Mouse (Mus musculus): Measurements from ENCODE around the gene Timeless. TPM values are rescaled to one million over a fixed set of nuclear protein-coding genes. Genes with fewer than 3 reads are reported as not detected.

Gene Timeless
- total RNA-seq, 1 experiment from 2014 or later: 16.5 TPM

DNA sequence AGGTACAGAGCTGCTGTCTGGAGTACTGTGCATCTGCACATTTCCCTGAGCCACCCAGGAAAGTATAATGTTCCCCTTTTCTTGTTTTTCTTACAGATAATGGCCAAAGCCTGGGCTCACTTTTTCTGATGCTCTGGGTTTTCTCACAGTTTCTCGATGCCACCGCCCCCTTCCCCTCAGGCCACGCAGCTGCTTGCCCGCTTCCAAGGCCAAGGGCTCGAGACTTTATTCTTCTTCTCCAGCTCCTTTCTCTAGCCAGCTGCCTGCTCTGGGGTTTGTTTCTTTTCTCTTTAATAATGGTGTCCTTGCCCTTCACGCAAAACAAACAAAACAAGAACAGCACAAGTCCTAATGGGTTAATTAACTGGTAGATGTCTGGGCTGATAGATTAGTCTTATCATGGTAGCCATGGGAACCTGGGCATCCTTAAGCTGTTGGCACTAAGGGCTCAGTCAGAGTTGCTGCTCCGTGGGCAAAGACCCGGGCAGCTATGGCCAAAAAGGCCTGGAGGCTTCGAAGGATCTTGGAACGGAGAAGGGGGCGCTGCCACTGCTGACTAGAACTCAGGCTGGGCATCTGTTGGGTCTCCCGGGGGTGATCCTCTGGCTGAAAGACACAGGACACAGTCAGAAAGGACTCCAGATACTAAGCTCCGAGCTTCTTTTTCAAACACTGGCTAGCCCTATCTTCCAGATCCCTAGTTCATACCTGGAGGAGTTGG lies 64.7 kb downstream of the Timeless start:
- no peak for DNase-seq

DNA sequence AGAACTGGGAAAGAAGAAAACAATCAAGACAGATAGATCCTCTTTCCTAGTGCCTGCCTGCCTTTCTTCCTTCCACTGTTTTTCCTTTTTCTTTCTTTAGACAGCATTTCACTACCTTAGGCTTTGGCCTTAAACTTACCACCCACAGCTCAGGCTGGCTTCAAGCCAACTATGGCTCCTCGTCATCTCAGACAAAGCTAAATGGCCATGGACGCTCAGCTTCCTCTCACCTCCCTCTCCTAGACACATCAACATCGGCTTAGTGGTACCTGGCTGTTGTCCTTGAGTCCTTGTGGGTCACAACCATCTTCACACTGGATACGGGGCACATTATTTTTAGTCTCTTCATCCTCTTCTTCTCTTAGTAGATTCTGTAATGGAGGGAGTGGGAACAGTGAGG lies 65.4 kb downstream of the Timeless start:
- peak; percentile 63 for DNase-seq

DNA sequence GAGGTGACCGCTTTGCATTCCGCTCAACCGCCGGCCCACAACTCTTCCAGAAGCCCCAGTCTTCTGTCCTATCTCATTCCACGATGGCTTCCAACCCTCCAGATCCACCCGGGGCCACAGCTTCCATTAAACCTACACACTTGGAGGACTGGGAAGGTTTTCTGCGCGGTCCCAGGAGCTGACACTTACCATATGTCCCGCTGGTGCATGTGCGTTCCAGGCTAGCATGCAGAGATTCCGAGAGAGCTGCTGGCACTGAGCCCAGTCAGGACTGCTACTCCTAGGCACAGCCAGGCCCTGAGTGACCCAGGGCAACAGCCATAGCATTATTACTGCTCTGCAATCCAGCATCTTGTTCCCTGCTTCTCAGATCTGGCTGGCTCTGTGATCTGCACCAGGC lies 65.8 kb downstream of the Timeless start:
- DNase-seq: peak; percentile 51

DNA sequence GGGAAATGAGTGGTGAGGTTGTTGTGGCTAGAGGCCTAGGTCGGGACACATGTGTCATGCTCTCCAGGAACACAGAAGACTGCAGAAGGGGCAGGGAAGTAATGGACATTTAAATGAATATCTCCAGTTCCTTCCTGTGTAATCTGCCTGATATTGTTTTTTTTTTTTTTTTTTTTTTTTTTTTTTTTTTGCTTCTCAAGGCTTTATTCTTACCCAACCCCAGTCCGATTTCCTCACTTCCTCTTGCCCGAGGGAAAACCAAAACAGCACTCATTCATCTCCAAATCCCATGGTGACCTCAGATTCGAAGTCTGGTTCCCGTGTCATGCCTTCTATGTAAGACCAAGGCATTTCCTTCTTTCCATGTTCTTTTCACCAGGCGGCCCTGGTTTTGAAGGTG lies 66.4 kb downstream of the Timeless start:
- DNase-seq: peak; percentile 46

DNA sequence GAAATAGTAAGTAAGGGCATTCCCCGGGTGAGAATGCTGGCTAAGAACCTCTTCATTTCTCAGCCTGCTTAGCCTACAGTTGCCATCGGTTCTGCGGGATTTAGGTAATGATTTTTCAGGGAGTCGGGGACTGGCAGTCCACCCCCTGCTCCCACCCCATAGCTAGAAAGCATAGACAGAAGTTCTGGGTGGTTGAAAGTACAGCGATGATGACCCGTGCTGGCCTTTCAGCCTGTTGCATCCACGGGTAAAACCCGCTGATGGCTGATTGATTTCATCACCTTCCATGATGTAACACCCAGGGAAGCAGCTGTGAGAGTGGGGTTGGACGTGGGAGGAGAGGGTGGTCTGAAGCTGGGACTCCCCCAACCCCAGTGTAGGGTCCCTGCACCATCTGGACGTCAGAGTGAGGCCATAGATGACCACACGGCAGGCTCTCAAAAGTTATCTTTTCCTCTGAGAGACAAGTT lies 66.9 kb downstream of the Timeless start, which contains the start of gene Il23a:
Il23a (minus strand) TSS at position 51 of the 470 bp plus-strand sequence.
- no peak for DNase-seq

DNA sequence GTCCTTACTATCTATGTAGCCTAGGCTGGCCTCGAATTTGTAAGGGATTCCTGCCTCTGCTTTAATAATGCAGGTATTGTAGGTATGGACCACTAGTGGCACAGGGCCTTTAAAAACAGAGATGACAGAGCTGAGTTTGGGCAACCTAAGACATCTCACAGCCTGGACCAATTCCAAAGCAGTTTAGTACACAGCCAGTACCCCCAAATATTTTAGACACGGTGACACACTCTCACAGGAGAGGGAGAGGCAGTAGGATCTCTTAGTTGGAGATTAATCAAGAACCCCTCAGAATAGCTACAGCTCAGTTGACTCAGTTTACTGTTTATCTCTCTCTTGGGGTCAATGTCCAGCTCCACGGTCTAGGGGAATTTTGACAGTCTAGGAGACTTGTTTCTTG lies 70.5 kb downstream of the Timeless start:
- no peak for DNase-seq

Other genes with a start within 250 kb of the Timeless start
- 0.56 and 7.7 TPM in 2 replicates for gene Hsd17b6, start 224.5 kb upstream of the Timeless start, total RNA-seq (2021)
- gene Prim1, start 216.9 kb upstream of the Timeless start, total RNA-seq (2021): 11.0 and 13.6 TPM in 2 replicates
- gene Naca, start 196.5 kb upstream of the Timeless start, total RNA-seq (2021): 617 and 658 TPM in 2 replicates
- gene Ptges3, start 173.1 kb upstream of the Timeless start, total RNA-seq (2021): 157 and 172 TPM in 2 replicates
- gene Atp5b, start 148.8 kb upstream of the Timeless start, total RNA-seq (2021): 4,143 and 4,276 TPM in 2 replicates
- gene Baz2a, start 140.5 kb upstream of the Timeless start, total RNA-seq (2021): 44.3 and 51.5 TPM in 2 replicates
- 73.9 and 78.9 TPM in 2 replicates for gene Rbms2, start 51.8 kb upstream of the Timeless start, total RNA-seq (2021)
- 2.9 and 31.3 TPM in 2 replicates for gene Gls2, start 37.6 kb upstream of the Timeless start, total RNA-seq (2021)
- gene Spryd4, start 20.3 kb upstream of the Timeless start, total RNA-seq (2021): 18.9 and 21.5 TPM in 2 replicates
- not detected in 2 replicates for gene Mip, start 6.2 kb upstream of the Timeless start, total RNA-seq (2021)
- 2.0 and 46.2 TPM in 2 replicates for gene Apon, start 22.0 kb downstream of the Timeless start, total RNA-seq (2021)
- 10.4 and 138 TPM in 2 replicates for gene Apof, start 36.6 kb downstream of the Timeless start, total RNA-seq (2021)
- gene Stat2, start 38.5 kb downstream of the Timeless start, total RNA-seq (2021): 22.0 and 25.3 TPM in 2 replicates
- 0.26 TPM in 1 of 2 replicates, not detected in the other for gene Il23a, start 66.7 kb downstream of the Timeless start, total RNA-seq (2021)
- gene Pan2, start 71.3 kb downstream of the Timeless start, total RNA-seq (2021): 22.2 and 27.0 TPM in 2 replicates
- 150 and 152 TPM in 2 replicates for gene Cnpy2, start 90.4 kb downstream of the Timeless start, total RNA-seq (2021)
- 918 and 1,019 TPM in 2 replicates for gene Cs, start 105.7 kb downstream of the Timeless start, total RNA-seq (2021)
- 103 and 111 TPM in 2 replicates for gene Coq10a, start 136.9 kb downstream of the Timeless start, total RNA-seq (2021)
- 66.7 and 66.9 TPM in 2 replicates for gene Ankrd52, start 145.1 kb downstream of the Timeless start, total RNA-seq (2021)
- 0.78 TPM in 1 of 2 replicates, not detected in the other for gene Slc39a5, start 169.2 kb downstream of the Timeless start, total RNA-seq (2021)
- gene Nabp2, start 179.4 kb downstream of the Timeless start, total RNA-seq (2021): 59.8 and 65.2 TPM in 2 replicates
- gene Rnf41, start 179.6 kb downstream of the Timeless start, total RNA-seq (2021): 38.4 and 40.2 TPM in 2 replicates
- 107 and 108 TPM in 2 replicates for gene Smarcc2, start 227.2 kb downstream of the Timeless start, total RNA-seq (2021)